Mouse (Mus musculus) G1E (cell line): ENCODE data around the gene Tmeff2.

Experiments
- CTCF ChIP-seq: IDR thresholded peaks from 2 replicates; pipeline ENCODE4 v1.5.1; 2012; ENCODE audit warnings: low read depth, low read length, inconsistent platforms, mixed read lengths
- GATA1 ChIP-seq: IDR thresholded peaks from 2 replicates; pipeline ENCODE4 v1.6.1; 2012; ENCODE audit warnings: borderline replicate concordance, low read length, inconsistent platforms, mixed read lengths

- no peak for TF ChIP-seq CTCF
- no peak for TF ChIP-seq GATA1
These were observed 99.3 kb downstream of the Tmeff2 start for GRCm38 (mm10) chr1:50999793-51000192.
